Mouse (Mus musculus) adrenal gland (tissue): ENCODE results near the gene H2-M3.
"Not testable (repeated sequence)": the region's sequence is repeated elsewhere in the genome, so short reads cannot be mapped to it uniquely, and the experiment has no call there.

Experiments used
- intact Hi-C: fragments of 180-260 bp; cut with DNase I; formaldehyde crosslinking; loops from one replicate; pipeline ENCODE4 v1.15.1; 2025
- long read RNA-seq, 2 experiments: library from polyadenylated mRNA; unstranded; transcript quantifications; one replicate each; pipeline ENCODE4 v2.0.0; 2020; ENCODE audit warnings: borderline replicate concordance in 1 of 2; ENCODE audit not compliant: insufficient replicate concordance in 1 of 2

The H2-M3 gene
- long read RNA-seq, experiment 1, transcript H2-M3-201 (8 exons, 1,438 nt): major isoform, 6 of 7 reads
- long read RNA-seq, experiment 1, partial matches to known transcripts: 0 of 7 reads
- long read RNA-seq, experiment 1, other reads (novel, unspliced or antisense): 1 of 7 reads
- long read RNA-seq, experiment 2, transcript H2-M3-201 (8 exons, 1,438 nt): major isoform, 8 of 11 reads
- long read RNA-seq, experiment 2, partial matches to known transcripts: 2 of 11 reads
- long read RNA-seq, experiment 2, other reads (novel, unspliced or antisense): 1 of 11 reads

DNA sequence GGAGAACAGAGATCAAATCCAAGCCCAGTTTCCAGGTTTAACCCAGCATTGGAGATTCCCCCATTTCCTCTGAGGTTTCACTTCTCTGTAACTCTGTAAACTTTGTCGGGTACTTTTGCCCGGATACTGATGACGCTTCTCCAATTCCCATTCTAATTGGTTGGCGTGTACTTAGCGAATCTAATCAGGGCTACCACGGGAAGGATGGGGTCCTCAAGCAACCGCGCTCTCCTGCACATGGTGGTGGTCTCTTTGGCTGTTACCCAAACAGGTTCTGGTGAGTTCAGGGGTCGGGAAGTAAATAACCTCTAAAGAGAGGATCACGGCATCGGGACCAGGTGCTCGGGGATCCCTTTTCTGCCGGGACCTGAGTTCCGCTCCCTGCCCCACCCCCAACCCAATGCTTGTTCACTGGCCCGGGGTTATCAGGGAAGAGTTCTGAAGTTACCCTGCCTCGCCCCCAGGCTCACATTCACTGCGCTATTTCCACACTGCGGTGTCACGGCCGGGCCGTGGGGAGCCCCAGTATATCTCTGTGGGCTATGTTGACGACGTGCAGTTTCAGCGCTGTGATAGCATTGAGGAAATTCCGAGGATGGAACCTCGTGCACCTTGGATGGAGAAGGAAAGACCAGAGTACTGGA is at the start of gene H2-M3:
TSS of gene H2-M3 (plus strand) at position 163 of the 644 bp plus-strand sequence.
- intact Hi-C loops: no loop called here

DNA sequence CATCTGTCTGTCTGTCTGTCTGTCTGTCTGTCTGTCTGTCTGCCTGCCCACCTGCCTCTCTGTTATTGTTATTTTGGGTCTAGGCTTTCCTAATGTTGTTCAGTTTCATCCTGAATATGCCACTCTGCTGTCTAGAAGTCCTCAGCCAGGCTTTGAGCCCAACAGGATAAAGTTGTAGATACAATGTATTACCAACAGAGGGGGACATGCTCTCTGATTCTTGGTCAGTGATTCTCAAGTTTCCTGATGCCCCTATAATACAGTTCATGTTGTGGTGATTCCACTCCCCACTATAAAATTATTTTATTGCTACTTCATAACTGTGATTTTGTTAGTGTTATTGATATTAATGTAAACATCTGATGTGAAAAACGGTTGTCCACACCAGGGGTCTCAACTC is 48.1 kb upstream of the H2-M3 start:
- intact Hi-C loops: no loop called here

DNA sequence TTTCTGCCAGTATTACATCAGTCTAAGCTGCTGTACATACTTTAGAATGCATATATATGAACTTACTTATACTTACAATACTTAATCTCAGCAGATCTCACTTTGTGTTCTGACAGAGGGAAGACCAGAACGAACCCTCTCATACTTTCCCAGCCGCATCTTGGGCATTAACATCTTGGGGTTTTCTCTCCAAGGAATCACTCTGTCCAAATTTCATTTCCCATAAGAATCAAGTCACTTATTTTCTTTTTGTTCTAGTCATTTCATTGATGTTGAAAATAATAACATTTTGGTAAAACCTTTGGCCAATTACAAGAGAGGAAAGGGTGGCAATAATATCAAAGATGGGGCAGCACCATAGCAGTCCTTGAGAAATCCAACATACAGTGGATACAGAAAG is 32.8 kb upstream of the H2-M3 start, which contains the start of gene Olfr97:
TSS of gene Olfr97 (minus strand) at position 101 of the 400 bp plus-strand sequence.
- intact Hi-C loops: not testable (repeated sequence)

DNA sequence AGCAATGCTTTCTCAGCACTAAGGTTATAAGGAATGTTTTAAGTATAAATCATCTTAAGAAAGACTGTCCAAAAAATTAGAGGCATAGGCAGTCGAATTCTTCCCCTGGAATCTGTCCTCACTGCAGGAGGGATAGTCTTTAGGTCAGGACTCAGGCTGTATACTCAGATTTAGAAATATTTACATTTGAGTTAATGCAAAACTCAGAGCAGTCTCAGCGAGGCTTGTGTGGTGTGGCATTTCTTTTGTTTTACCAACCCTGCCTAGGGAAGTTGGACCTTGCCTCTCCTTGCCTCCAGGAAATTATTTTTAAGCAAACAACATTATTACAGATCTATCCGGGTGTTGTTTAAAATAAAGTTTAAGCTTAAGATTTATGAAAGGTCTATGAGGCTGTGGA is 27.8 kb upstream of the H2-M3 start:
- intact Hi-C loops: no loop called here

DNA sequence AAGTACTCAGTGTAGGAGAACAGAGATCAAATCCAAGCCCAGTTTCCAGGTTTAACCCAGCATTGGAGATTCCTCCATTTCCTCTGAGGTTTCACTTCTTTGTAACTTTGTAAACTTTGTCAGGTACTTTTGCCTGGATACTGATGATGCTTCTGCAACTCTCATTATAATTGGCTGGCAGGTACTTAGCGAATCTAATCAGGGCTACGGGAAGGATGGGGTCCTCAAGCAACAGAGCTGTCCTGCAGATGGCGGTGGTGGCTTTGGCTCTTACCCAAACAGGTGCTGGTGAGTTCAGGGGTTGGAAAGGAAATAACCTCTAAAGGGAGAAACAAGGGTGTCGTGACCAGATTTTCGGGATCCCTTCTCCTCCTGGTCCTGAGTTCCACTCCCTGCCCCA is 23.3 kb upstream of the H2-M3 start:
- intact Hi-C loops: no loop called here

DNA sequence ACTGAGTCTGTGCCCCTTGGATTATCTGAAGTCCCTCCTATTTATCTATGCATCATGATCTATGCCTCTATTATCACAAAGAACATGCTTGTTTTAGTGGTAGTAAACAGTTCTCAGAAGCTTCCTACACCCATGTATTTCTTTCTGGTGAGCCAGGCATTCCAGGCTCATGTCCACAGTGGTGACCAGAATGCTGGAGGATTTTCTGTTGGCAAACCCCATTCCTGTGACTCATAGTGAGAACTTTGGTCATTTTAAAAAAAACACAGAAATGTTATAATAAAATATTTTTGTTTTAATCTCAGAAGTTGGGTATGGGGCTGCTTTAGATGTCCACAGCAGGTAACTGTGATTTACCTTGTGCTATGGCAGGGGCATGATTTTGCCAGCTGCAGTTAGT is 20.6 kb upstream of the H2-M3 start:
- intact Hi-C loops: no loop called here

DNA sequence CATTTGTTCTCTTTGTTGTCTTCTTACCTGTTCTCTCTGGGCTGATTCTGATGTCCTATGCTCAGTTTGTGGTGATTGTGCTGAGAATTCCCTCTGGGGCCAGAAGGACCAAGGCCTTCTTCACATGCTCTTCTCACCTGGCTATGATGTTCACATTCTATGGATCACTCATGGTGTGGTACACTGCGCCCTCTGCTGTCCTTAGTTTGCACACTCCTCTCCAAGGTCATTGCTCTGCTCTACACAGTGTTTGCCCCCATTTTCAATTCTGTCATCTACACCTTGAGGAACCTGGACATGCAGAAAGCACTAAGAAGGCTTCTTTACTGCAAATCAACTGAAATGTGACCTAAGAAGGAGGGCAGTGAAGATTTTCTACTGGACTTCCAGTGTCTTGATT is 19.5 kb upstream of the H2-M3 start:
- intact Hi-C loops: no loop called here

DNA sequence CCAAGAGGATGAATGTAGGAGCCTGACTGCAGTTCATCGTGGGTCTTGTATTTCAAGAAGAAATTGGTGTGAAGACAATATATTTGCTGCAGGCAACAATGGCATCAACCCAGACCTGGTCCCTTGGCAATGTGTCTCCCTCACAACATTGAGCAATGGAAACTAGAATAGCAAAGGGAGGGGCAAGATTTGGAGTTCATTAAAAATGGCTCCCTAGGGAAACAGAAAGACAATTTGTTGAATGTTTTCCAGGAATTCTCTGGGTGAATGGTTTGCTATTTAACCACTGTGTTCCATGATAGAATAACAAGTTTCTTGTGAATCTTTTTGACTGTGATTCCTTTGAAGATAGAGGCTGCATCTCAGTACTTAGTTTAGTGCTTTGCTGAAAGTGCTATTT is 6.4 kb upstream of the H2-M3 start, which contains the start of gene Olfr98:
TSS of gene Olfr98 (minus strand) at position 124 of the 400 bp plus-strand sequence.
- intact Hi-C loops: no loop called here

DNA sequence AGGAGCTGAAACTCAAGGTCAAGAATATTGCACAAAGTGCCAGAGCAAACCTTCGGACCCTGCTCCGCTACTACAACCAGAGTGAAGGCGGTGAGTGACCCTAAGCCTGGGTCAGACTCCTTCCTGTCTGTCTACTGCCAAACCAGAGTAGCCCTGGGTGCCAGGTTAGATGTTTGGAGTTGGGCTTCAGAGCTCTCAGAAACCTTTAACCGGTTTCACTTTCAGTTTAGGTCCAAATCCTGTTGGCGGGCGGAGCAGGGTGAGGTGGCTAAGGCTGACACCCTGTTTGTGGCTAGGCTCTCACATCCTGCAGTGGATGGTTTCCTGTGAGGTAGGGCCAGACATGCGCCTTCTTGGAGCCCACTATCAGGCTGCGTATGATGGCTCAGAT is 677 bp downstream of the H2-M3 start:
- intact Hi-C loops: no loop called here

DNA sequence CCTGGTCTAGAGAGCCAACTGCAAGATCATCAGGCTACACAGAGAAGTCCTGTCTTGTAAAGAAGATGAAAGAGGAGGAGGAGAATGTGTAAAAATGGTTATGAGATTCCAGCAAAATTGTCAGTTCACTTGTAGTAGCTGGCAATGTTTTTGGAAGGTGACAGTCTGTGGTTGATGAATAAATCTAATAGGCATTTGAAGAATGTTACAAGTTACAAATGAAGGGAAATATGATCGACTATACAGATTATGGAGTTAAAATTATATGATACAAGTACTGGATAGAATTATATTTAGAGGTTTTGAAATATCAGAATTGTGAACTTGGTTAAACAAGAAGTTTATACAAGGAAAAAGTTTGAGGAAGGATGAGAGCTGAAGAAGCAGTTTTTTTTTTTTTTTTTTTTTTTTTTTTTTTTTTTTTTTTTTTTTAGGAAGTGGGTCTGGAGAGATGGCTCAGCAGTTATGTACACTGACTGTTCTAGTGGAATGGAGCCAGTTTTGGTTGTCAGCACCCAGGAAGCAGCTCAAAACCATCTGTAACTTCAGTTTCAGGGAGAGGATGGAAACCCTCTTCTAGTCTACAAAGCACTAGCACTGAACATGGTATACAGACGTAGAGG is 5.7 kb downstream of the H2-M3 start:
- intact Hi-C loops: no loop called here

DNA sequence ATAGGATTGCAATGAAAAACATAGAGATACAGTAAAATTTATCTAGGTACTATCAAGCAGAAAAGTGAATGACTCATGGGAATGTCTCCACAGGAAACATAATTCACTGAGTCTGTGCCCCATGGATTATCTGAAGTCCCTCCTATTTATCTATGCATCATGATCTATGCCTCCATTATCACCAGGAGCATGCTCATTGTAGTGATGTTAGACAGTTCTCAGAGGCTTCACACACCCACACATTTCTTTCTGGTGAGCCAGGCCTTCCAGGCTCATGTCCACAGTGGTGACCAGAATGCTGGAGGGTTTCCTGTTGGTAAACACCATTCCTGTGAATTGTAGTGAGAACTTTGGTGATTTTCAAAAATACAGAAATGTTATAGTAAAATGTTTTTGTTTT is 6.6 kb downstream of the H2-M3 start:
- intact Hi-C loops: no loop called here

DNA sequence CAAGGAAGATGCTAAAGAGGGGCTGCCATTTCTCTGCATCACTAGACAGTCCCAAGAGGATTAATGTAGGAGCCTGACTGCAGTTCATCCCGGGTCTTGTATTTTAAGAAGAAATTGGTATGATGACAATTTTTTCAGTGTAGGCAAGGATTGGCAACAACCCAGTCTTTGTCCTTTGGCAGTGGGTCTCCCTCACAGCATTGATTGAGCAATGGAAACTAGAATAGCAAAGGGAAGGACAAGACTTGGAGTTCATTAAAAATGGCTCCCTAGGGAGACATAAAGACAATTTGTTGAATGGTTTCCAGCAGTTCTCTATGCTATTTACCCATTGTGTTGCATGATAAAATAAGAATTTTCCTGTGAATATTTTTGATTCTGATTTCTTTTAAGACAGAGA is 10.3 kb downstream of the H2-M3 start:
- intact Hi-C loops: no loop called here

DNA sequence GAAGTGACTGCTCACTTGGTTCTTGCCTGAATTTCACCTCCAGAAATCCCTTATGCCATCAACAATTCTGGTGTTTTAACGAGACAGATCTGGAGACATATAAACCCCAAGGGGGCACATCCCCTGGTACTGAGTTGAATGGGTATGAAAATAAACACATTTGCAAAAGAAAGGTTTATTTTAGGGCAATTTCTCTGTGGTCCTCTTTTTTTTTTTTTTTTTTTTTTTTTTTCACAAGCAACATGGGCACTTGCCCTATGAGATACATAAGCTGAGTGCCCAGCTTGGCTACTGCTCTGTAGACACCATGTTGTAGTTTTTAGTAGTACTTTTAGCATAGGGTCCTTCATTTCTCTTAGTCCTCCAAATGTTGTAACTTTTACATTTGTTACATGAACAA is 13.3 kb downstream of the H2-M3 start, which contains the start of gene Olfr99:
TSS of gene Olfr99 (minus strand) at position 101 of the 400 bp plus-strand sequence.
- intact Hi-C loops: no loop called here

DNA sequence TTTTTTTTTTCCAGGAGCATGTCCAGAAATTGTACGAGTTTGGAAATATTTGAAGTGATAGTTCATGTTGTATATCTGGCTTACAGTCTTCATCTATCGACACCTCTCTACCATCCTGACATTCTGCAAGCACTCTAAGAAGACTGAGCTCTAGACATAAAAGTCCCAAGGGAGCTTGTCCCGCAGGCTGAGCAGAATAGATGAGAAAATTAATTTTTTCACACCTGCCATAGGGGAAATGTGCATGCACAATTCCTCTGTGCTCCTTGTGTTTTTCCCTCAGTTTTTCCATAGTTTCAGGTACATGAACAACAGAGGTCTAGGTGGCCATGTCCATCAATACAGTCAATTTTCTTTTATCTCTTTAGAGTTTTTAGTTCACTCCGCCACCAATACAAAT is 34.2 kb downstream of the H2-M3 start, which contains the start of gene Olfr101:
TSS of gene Olfr101 (minus strand) at position 101 of the 400 bp plus-strand sequence.
- intact Hi-C loops: no loop called here

DNA sequence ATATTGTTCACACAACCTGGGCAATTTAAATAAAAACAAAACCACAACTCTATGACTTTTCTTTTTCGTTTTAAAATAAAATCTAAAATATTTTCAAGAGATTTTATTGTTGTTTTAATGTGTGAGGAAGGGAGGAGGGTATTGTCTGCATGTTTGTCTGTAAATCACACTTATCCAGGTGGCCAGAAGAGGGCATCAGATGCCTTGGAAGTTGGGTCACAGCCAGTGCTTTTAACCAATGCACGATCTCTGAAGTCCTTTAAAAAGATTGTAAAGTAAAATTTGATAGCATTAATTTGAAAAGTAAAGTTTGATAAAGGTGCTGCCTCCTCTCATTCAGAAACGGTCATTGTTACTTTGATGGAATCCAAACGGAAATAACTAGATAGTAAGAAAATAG is 38.5 kb downstream of the H2-M3 start:
- intact Hi-C loops: no loop called here

DNA sequence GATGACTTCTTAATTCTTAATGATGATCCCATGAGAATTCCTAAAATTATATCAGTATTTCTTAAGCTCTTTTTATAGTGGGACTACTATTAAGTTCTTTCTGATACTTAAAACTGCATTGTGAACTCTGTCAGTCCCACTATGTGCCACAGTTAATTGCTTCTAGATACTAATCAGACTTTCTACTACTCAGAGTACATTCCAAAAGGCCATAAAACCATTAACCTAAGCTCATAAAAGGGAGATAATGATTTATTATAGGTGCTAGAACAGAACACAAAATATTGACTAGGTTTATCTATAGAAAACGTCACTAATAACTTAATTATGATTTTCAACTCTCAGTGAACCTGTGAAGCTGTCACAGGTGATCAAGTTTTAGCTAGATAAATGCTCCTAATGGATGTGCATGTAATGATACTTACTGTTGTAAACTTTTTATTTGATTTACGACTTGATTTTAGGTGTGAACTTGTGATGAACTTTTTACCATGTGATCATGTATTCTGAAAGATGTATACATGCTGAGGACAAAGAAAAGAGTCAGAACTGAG is 40.2 kb downstream of the H2-M3 start:
- intact Hi-C loops: no loop called here

DNA sequence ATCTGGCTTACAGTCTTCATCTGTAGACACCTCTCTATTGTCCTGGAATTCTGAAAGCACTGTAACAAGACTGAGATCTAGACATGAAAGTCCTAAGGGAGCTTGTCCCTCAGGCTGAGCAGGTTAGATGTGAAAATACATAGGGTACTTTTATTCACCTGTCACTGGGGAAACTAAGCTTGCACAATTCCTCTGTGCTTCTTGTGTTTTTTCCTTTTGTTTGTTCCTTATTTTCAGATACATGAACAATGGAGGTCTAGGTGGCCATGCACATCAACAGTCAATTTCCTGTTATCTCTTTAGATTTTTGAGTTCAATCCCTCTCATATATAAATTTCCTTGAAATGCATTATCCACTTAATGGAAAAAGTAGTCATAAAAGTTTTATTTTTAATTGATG is 46.9 kb downstream of the H2-M3 start, which contains the start of gene Olfr102:
TSS of gene Olfr102 (minus strand) at position 101 of the 400 bp plus-strand sequence.
- intact Hi-C loops: no loop called here
